Mouse (Mus musculus): ENCODE measurements around the gene Olfr1200. TPM values are rescaled to one million over a fixed set of nuclear protein-coding genes. Genes with fewer than 3 reads are reported as not detected.

The Olfr1200 gene
- not detected in 2 replicates for polyA plus RNA-seq (2012; rRNA removed)

DNA sequence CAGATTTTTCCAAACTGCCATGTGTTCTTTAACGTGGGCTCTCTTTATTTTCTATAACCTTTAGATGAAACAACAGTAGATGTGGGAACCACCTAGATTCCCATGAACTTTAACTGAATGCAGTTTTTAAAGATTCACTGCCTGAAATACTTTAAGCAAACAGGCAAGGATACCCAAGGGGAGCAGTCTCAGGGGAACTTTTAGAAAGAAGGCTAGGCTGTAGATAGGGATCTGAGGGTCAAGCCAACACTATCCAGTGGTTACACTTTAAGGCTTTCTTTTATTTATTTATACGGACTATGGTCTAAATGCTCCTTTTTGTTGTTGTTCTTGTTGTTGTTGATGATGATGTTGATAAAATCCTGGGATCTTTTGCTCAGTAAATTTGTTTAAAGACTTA, at the start of gene Olfr1200:
TSS of gene Olfr1200 (minus strand) at position 101 of the 400 bp plus-strand sequence.
- WGBS, result 68% methylated on average over 2 of the region's 2 CpGs
- no peak for DNase-seq (ENCODE audit: low read depth, low spot score)

DNA sequence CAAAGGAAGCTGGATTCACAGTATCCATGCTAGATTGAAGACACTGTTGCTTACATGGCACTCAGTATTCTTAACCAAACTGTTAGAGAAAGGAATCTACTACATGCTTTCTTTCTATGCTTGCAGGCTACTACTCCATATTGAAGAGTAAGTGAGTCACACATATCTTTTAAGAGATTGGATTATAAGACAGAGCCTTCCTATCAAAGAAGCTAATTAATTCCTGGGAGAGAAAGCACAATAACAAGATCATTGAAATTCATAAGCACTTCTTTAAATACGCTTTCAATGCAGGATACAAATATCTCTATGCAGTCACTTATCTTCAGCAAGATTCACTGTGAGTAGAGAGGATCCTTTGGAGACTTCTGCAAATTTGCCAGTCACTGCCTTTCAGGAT, 43.9 kb upstream of the Olfr1200 start, which contains the start of gene Olfr1202:
TSS of gene Olfr1202 (plus strand) at position 301 of the 400 bp plus-strand sequence.
- 71% methylated on average over 1 of the region's 1 CpGs for WGBS
- no peak for DNase-seq (ENCODE audit: low read depth, low spot score)

DNA sequence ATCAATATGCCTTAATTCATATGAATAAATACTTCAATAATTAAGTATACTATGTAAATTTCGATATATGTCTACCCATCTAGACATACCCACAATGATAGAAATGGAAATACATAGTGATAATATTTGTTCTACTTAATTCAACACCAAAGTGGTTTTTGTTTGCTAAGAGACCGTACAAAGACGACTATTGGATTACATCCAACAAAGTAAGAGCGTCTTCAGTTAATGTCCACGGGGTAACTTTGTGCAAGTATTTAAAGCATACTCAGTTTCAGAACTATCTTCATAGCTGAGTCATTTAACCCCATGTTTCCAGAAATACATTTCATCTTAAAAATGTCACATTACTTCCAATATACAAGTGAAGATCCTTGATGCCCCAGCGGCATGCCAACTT, 22.4 kb upstream of the Olfr1200 start, which contains the start of gene Olfr1201:
TSS of gene Olfr1201 (plus strand) at position 301 of the 400 bp plus-strand sequence.
- DNase-seq (ENCODE audit: low read depth, low spot score), result no peak
- WGBS, result 72% methylated on average over 6 of the region's 6 CpGs

DNA sequence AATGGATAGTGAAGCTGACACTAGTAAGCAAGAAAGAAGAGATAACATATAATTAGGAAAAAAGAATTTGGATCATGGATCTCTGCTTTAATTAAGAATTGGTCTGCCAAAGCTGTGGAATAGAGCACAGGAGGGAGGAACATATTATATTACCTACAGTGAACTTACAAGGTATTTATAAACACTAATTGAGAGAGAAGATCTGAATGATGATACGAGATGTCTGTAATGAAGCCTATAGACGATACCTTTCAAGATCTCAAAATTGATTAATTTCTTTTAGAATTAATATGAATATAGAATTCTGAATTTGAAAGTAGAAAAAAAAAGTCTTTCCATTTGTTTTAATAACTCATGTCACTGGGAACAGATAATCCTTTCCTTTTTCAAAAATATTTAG, 9.9 kb downstream of the Olfr1200 start, which contains the start of gene Olfr1199:
TSS of gene Olfr1199 (minus strand) at position 101 of the 400 bp plus-strand sequence.
- no peak for DNase-seq (ENCODE audit: low read depth, low spot score)
- 88% methylated on average over 2 of the region's 2 CpGs for WGBS

DNA sequence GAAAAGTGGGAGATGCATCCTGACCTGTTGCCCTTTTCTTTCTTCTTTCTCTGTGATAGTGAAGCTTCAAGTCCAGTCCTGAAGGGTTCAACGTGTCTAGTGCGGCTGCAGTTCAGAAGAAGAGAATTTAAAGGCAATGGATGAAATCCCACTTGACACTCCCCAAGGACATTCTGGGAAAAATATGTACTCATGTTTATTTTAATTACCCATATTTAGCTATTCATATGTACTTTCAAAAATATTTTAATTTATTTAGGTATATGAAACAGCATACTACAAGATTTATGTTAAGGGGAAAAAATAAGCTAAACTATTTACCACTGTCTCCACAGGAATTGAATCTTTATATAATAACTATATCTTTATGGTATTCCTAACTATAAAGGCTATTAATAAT, 19.0 kb downstream of the Olfr1200 start, which contains the start of gene Olfr1198:
TSS of gene Olfr1198 (minus strand) at position 101 of the 400 bp plus-strand sequence.
- WGBS, result 93% methylated on average over 2 of the region's 2 CpGs
- DNase-seq (ENCODE audit: low read depth, low spot score), result no peak

DNA sequence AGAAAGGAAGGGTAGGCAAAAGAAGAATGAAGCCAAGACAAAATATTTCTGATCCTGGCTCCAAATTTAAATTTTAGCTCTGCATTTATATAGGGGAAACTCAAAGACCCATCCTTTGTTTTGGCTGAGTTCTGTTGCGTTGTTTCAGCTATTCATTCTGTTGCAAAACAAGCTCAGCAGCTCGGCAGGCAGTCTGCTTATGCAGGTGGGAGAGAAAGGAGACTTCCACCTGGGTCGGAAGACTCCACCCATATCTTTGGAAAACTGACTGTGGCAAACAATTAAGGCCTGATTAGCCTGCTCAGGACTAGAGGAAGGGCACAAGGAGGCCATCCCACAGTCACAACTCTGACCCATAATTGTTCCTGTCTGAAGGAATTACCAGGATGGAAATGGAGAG, 26.9 kb downstream of the Olfr1200 start:
- no peak for DNase-seq (ENCODE audit: low read depth, low spot score)
- WGBS, result 64% methylated on average over 3 of the region's 3 CpGs

DNA sequence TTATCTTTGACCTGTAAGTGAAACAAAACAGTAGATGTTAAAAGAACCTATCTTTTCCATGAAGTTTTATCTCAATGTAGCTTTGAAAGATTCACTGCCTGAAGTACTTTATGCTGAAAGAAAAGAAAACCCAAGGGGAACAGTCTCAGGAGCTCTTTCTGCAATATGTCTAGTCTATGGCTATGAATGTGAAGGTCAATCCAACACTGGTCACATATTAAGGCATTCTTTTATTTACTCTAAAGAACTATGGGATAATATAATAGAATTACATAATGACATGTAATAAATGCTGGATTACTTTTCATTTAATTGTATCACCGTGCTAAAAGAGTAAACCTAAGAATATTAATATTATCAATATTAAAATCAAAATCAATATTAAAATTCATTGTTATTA, 38.0 kb downstream of the Olfr1200 start, which contains the start of gene Olfr1197:
TSS of gene Olfr1197 (minus strand) at position 101 of the 400 bp plus-strand sequence.
- 72% methylated on average over 1 of the region's 1 CpGs for WGBS
- no peak for DNase-seq (ENCODE audit: low read depth, low spot score)

Other genes with a start within 250 kb of the Olfr1200 start
- gene Olfr1188, start 213.6 kb downstream of the Olfr1200 start, polyA plus RNA-seq (2012; rRNA removed), result not detected in 2 replicates
- gene Olfr1189, start 184.0 kb downstream of the Olfr1200 start, polyA plus RNA-seq (2012; rRNA removed), result not detected in 2 replicates
- not detected in 2 replicates for gene Olfr1191-ps1, start 129.9 kb downstream of the Olfr1200 start, polyA plus RNA-seq (2012; rRNA removed)
- not detected in 2 replicates for gene Olfr1192-ps1, start 122.0 kb downstream of the Olfr1200 start, polyA plus RNA-seq (2012; rRNA removed)
- not detected in 2 replicates for gene Olfr1193, start 94.9 kb downstream of the Olfr1200 start, polyA plus RNA-seq (2012; rRNA removed)
- gene Olfr1195, start 81.3 kb downstream of the Olfr1200 start, polyA plus RNA-seq (2012; rRNA removed), result not detected in 2 replicates
- not detected in 2 replicates for gene Olfr1196, start 65.9 kb downstream of the Olfr1200 start, polyA plus RNA-seq (2012; rRNA removed)
- gene Olfr1197, start 38.1 kb downstream of the Olfr1200 start, polyA plus RNA-seq (2012; rRNA removed), result not detected in 2 replicates
- gene Olfr1198, start 19.1 kb downstream of the Olfr1200 start, polyA plus RNA-seq (2012; rRNA removed), result not detected in 2 replicates
- not detected in 2 replicates for gene Olfr1199, start 10.0 kb downstream of the Olfr1200 start, polyA plus RNA-seq (2012; rRNA removed)
- not detected in 2 replicates for gene Olfr1201, start 22.5 kb upstream of the Olfr1200 start, polyA plus RNA-seq (2012; rRNA removed)
- gene Olfr1202, start 44.0 kb upstream of the Olfr1200 start, polyA plus RNA-seq (2012; rRNA removed), result not detected in 2 replicates
- gene Olfr1205, start 59.2 kb upstream of the Olfr1200 start, polyA plus RNA-seq (2012; rRNA removed), result not detected in 2 replicates
- gene Olfr1204, start 78.8 kb upstream of the Olfr1200 start, polyA plus RNA-seq (2012; rRNA removed), result not detected in 2 replicates
- gene Olfr1206, start 92.7 kb upstream of the Olfr1200 start, polyA plus RNA-seq (2012; rRNA removed), result not detected in 2 replicates
- not detected in 2 replicates for gene Olfr1208, start 131.8 kb upstream of the Olfr1200 start, polyA plus RNA-seq (2012; rRNA removed)
- not detected in 2 replicates for gene Olfr1209, start 144.7 kb upstream of the Olfr1200 start, polyA plus RNA-seq (2012; rRNA removed)
- gene Olfr1211, start 167.6 kb upstream of the Olfr1200 start, polyA plus RNA-seq (2012; rRNA removed), result not detected in 2 replicates
- gene Olfr1212, start 183.5 kb upstream of the Olfr1200 start, polyA plus RNA-seq (2012; rRNA removed), result not detected in 2 replicates
- not detected in 2 replicates for gene Gm13762, start 209.8 kb upstream of the Olfr1200 start, polyA plus RNA-seq (2012; rRNA removed)
- not detected in 2 replicates for gene Olfr1214, start 222.2 kb upstream of the Olfr1200 start, polyA plus RNA-seq (2012; rRNA removed)
- gene Olfr1215, start 236.5 kb upstream of the Olfr1200 start, polyA plus RNA-seq (2012; rRNA removed), result not detected in 2 replicates
- not detected in 2 replicates for gene Olfr1216, start 247.9 kb upstream of the Olfr1200 start, polyA plus RNA-seq (2012; rRNA removed)

Data from large intestine, adult 2 months (tissue).